Mouse (Mus musculus) c-Kit-positive CD71-positive TER-119-negative erythroid progenitor cells, embryonic 14.5 days (primary cell): ENCODE data around the gene Rhot2.

Experiments used
- DNase-seq: peaks from one replicate; pipeline ENCODE4 v3.0.0-alpha.2; 2013; ENCODE audit warnings: low read depth

Gene Rhot2

DNA sequence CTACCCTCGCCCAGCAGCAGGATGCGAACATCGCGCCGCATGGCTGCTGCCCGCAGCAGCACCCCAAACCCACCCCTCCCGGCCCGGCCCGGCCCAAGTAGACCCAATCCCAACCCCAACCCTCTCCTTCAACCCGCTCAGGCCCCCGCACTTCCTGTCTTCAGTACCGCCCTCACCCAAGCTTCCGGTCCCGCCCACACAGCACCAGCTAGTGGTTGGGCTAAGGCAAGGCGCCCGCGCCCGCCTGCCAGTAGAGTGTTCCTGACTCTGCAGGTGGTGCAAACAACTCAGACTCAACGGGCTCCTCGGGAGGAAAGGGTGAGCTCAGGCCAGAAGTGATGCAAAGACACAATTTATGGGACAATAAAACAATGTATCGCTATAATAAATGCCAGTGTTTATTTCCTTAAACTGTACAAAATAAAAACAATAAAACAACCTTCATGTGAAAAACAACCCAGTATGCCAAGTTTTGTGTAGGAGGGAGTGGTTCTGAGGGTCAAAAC is at the start of gene Rhot2:
TSS of gene Rhot2 (minus strand) at position 456 of the 506 bp plus-strand sequence.
- peak; percentile 94 for DNase-seq

DNA sequence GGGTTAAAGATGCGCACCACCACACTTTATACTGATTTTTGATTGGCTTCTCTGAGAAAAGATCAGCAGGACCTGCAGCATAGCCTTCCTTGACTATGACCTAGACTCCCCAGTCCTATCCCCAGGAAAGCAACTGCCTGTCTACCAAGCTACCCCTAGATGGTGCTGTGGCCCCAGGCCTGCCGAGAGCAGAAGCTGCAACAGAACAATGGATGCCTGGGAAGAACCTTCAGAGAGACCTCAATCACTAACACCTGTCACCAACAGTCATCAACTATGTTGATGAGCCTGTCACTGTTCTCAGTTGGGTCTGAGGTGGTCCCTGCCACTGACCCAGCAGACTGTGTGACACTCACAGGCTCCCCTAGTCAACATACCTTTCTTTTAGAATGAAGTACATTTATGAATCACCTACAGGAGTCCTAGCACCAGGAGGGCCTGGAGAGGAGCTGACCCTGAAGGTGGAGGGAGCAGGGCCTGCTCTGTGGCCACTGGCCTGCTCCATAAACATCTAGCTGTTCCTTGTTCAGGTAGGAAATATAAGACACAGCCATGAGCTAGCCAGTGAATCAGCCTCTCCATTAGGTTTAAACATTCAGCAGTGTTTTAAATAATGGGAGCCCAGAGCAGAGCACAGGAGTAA is 49.4 kb upstream of the Rhot2 start:
- no peak for DNase-seq

DNA sequence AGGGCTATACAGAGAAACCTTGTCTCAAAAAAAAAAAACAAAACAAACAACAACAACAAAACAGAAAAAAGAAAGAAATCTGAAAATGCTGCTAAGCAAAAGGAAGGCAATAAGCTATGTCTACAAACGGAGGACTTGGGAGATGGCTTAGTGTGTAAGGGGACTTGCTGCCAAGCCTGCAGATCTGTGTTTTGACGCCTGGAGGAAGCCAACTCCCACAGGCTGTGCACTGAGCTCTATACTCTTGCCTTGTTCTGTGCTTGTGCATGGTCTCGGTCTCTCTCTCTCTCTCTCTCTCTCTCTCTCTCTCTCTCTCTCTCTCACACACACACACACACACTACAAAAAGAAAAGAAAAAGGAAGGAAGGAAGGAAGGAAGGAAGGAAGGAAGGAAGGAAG is 44.2 kb upstream of the Rhot2 start:
- no peak for DNase-seq

DNA sequence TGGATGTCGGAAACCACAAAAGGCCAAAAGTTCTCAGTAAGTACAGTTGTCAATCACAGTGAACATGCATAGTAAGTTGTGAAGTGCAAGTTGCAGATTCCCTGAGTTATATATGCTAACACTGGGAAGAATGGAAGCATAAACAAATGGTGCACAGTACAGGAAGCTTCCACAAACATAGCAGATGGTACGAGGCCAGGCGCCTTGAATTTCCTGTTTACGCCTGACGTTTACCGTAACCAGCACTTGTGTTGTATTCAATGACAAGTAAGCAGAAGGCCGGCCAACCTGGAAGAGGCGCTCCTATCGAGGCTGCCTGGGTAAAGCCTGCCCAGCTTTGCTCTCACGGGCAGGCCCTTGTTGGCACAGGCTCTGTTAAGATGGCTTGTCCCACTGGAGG is 42.8 kb upstream of the Rhot2 start:
- DNase-seq: no peak

DNA sequence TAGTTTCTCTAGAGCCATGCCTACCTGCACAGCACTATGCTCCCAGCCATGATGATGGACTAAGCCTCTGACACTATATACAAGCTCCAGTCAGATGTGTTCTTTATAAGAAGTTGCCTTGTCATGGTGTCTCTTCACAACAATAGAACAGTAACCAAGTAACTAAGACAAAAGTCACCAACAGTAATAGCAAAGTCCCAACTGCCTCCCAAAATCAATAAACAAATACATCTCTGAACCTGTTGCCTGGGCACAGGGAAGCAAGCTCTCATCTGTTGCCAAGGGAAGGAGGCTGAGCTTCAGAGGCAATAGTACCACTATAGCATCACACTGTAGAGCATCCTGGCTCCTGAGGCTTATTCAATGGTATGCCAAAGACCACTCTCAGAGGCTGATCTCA is 42.2 kb upstream of the Rhot2 start:
- no peak for DNase-seq

DNA sequence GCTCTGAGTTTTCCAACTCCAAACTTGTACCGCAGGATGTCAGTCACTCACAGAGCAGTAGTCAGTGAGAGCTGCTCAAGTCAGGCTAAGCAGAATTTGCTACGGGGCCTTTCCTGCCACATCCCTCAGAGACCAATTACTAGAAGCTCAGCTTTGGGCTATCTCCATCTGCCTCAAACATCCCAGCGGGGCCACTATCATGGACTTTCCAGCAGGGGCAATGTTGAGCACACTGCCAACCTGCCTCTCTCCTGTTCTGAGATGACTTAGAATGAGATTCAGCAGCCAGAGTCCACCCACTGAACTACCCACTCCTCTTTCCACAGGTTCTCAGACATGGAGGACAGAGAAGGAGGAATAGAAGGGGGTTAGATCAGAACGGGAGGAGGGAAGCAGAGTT is 41.0 kb upstream of the Rhot2 start:
- DNase-seq: no peak

DNA sequence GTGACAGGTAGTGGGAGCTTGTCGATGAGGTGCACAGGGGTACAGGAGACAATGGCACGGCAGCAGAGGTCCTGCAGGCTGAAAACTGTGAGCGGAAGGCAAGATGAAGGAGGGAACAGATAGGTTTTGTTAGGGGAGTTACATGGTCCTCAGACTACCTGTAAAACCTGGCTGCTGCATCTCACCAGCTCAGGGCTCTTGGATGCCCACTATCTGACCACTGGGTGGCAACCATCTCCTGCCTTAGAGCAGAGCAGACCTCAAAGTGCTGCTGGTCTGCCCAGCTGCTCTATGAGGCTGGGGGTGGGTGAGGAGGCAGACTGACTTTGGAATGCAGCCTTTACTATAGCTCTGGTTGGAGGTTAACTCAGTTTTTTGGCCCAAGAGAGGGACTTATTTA is 39.2 kb upstream of the Rhot2 start:
- DNase-seq: no peak

DNA sequence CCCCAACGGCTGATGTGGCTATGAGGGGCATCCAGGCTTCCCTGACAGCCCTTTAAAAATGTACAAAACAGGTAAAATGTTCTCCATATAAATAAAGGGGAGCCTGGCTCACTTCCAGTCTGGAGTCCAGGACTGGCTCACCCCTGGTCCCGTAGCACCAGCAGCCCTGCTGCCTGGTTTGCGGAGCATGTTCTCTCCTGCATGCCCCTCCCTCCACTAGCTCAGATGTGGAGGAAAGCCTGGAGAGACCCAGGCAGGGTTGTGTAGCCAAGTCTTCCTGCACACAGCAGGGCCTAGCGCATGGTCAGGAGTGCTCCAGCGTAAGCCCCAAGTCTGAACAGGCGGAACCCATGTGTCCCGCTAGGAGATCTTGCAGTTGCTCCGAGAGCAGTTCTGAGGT is 38.6 kb upstream of the Rhot2 start:
- DNase-seq: no peak

DNA sequence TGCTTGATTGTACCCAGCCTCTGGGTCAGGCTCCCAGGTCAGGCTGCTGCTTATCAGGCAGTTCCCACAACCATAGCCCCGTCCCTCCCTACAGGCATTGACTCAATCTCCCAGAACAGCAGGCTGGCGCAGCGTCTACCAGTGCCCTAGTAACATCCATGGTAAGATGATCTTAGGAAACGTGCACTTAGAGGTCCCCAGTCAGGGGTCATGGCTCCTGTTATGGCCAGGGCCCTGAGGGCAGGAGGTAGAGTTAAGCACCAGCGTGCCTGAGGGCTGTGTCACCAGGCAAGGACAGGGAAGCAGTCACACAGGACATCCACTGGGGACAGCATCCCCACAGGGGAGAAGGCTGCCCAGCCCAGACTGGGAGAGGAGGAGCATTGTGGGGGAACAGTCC is 37.7 kb upstream of the Rhot2 start:
- DNase-seq: no peak

DNA sequence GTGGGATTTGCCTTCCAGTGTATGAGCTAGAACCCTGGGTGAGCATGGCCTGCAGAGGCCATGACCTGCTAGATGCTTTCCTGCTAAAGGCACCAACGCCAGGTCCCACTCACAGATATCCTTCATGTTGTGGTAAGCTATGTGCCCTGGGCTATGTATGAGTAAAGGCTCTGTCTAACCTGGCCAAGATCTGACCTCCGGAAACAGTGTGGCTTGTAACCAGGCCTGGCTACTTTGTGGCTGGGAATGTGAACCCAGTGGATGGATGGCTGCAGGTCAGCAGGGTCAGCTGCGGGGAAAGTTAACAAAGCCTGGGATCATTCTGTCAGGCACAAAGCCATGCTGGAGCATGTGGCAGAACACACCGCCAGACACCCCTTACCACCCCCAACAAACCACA is 37.0 kb upstream of the Rhot2 start:
- no peak for DNase-seq

DNA sequence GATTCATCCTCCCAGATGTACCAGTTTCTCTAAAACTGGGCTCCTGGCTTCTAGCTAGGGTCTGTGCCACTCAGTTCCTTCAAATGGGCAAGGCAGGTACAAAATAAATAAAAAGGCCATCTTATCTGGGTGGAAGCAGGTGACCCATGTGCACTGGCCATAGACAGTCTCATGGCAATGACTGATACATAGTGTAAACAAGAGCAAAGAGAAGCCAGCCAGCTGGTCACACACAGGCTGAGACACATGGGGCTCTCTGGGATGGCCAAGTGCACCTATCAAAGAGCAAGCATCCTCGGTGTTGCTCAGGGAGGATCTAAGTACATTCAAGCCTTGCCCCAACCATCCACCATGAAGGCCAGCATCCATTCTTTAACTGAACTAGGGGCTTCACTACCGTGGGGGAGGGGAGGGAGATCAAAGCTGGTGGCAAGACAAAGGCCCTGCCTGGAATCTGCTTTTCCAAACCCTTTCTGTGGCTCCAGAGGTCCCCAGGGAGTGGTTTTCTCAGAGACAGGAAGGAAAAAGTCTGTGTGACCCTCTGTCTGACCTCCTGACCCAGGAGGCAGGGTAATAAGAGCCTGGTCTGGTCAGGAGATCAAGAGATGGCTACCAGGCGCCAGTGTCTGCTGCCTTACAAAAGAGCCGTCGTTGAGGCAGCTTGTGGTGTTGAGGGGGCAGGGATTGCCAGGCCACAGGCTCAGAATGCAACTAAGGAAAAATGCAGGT is 36.4 kb upstream of the Rhot2 start:
- no peak for DNase-seq

DNA sequence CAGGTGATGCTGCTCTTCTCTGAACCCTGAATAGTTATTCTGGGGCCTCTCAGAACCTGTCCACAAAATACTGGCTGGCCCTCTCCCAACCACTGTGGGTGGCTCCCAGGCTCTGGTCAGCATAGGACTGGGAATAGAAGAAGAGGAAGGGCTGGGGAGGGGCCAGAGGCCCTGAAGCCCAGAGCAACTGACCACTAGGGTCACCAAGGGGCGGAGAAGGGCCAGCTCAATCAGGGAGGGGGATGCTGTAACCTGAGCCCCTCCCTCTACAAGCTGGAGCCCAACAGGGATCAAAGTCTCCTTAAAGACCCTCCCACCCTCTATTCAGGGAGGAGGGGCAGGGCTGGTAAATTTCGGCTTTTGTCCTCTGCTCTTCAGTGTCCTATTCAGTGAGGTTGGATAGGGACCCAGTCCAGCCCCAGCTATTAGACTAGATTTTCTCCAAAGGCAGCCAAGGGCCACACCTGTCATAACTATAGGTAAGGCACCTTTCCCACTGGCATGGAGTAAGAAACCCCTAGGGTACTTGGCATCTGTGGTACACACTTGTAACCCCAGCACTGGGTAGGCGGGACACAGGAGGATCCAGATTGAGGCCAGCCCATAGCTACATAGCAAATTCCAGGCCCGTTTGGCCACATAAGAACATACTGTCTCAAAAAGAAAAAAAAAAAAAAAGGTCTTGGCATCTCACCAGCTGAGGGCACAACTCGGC is 35.7 kb upstream of the Rhot2 start, which contains the start of gene Wfikkn1:
TSS of gene Wfikkn1 (minus strand) at position 663 of the 715 bp plus-strand sequence.
- no peak for DNase-seq

DNA sequence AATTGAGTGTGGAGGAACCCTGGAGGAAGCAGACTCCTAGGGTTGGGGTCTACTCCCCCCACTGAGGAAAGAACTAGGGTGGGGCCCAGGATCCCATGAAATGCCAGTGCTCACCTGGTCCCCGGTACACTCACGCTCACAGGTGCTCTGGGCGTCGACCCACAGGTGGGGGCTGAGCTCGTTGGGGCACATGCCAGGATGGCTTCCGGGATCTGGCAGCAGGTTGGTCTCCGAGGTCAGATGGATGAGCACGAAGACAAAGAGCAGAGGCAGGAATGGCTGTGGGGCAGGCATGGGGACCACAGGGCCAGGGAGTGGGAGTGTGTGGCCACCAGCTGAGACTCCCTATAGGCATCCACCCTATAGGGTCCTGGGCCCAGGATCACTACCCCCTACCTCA is 35.1 kb upstream of the Rhot2 start:
- no peak for DNase-seq

DNA sequence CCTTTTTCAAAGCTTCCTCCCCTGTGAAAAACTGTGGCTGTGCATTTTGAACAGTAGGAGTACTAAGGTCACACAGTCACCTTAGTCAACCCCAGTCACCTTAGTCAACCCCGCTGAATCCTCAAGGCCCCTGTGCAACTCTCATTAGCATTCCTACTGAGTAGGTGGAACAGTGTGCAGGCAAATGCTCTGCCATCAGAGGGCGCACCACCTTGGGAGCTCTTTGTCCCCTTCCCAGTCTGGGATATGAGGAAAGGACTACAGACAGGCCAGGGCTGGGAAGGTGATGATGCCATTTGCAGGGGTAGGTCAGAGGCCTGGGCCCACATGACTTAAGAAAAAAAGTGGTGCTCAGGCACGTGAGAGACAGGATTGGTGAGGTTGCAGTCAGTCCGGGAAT is 34.6 kb upstream of the Rhot2 start:
- DNase-seq: no peak

DNA sequence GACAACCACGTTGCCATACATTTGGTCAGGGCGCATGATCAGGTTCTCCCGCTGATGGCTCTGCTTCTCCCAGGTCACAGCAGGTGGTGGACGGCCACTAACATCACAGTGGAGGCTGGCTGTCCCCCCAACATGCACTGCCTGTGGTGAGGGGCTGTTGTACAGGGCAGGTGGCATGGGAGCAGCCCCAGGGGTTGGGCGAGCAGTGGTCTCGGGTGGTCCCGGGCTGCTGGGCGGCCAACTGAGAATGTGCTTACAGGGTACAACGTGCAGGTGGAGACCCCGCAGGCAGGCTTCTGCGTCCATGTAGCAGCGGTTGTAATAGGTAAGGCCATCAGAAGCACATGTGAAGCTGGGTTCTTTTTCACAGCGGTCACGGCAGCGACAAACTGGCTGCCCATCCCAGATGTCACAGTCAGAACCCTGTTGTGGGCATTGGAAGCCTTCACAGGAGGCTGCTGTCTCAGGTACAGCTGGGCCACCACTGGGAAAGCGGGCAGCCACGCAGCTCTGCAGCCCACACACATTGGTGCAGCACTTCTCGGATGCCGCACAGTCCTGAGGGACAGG is 34.0 kb upstream of the Rhot2 start:
- no peak for DNase-seq

DNA sequence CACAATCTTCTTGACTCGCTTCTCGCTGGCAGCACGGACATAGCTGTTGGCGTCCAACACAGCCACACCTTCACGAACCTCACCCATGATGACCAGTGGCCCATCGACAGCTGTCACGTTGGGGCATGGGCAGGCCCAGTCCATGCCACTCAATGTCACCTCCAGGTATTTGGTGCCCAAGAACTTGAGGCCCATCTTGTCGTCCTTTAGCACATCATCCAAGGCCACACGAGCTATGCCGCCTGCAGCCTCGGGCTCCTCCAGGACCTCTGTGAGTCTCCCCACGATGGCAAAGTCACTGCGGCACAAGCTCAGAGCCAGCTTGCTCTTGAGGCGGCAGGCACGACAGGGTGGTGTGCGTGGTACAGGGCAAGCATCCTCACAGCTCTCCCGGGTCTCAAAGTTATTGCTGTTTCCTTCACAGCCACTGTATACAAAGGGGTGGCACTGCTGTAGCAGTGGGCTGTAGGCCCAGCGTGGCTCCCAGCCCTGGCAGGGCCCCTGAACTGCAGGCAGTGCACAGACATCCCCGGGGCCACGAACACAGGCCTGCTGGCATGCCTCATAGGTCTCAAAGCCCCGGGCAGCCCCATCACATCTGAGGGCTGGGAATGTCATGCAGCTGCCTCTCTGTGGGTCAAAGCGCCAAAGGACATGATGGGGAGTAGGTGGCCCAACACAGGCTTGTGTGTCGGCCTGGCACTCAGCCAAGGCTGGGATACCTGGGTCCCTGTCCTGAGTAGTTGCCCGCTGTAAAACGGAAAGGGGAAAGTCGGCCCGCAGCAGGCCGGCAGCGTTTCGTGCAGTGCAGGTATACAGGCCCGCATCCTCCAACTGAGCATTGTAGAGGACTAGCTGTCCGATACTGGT is 33.3 kb upstream of the Rhot2 start:
- DNase-seq: no peak

DNA sequence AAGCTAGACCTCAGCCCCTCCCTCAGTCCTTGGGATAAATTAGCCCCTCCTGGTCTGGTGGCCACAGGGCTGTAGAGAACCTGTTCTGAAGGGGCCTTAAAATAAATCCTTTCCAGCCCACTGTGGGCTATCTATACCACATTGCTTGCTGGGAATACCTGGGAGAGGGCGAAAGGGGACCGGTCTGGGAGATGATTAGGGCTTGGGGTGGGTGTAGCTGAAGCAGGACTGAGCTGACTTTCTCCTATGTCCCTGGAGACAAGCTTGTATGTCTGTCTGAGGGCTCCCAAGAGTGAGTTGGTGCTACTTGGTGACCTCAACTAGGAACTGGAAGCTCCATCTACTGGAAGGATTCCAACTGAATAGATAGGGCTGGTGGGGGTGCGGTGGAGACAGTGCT is 32.4 kb upstream of the Rhot2 start:
- DNase-seq: no peak

DNA sequence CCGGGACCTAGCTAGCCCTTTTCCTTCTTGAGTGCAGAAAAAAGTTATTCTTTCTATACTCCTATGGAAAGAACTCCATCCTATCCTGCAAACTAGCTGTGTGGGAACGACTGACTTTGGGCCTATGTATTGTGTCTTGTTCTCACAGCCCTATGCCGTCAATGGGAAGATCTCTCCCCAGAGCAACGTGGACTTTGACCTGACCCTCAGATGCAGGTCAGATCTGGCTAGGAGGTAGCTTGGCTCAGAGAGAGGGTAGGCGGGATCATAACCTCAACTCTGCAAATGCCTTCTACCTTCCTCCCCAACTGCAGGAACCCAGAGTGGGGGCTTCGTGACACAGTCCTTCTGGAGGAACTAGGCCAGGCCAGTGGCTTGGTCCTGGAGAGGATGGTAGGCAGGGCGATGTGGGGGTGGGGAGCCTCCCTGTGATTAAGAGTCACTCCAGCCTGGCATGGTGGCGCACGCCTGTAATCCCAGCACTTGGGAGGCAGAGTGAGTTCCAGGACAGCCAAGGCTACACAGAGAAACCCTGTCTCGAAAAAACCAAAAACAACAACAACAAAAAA is 31.8 kb upstream of the Rhot2 start:
- DNase-seq: no peak

DNA sequence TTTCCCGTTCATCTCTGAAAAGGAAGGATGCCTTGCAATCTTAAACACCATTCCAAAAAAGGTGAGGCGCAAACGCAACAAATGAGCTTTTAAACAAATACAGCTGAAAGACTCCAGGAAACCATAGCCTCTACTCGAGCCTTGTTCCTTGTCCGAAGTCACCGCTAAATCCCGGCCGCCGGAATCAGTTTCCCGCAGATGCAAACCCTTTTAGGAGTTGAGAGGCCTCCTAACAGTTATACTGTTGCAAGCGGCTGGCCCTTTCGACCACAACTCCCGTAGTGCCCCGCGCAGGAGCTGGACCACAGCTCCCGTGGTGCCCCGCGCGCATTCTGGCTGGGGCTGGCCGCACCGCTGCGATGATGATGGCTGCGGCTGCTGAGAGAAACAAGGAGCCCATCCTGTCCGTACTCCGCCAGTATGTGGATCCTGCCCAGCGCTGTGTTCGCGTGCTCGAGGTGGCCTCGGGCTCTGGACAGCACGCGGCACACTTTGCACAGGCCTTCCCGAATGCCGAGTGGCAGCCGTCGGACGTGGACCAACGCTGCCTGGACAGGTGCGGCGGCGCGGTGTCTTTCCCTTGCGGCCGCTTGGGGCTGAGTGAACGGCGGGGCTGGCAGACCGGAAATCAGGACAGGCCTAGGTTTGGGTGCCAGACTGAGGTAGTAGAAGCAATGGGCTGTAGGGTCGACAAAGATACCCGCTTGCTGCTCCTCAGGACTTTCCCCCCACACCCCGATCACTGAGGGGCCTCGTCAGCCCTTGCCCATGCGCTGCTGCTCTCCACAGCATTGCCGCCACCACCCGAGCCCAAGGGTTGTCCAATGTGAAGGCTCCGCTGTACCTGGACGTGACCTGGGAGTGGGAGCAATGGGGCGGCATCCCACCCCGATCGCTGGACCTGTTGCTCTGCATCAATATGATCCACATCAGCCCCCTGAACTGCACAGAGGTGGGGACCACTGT is 30.8 kb upstream of the Rhot2 start:
- peak; percentile 79 for DNase-seq

DNA sequence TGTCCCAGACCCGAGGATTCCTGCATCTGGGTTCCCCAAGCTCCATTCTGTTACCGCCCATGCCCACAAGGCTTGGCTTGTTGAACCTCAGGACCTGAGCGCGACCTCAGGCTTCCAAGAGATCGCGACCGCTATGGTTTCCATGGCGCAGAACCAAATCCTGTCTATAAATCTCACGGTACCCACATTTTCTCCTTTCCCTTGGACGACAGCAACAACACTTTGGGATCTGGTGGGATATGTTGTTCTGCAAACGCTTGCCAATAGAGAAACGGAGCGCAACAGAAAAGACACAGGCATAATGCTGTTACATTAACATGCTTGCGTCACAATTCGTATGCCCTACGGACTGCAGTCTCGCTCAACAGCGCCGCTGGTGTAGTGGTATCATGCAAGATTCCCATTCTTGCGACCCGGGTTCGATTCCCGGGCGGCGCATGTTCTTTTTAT is 30.1 kb upstream of the Rhot2 start, which contains the start of gene Mettl26:
TSS of gene Mettl26 (plus strand) at position 354 of the 450 bp plus-strand sequence.
- peak; percentile 88 for DNase-seq
